Mouse (Mus musculus): ENCODE data around the gene Hao1. TPM values are rescaled to one million over a fixed set of nuclear protein-coding genes. Genes with fewer than 3 reads are reported as not detected.

The Hao1 gene
- polyA plus RNA-seq (2015; fragmentation: Nextera tagmentation; extraction: Ambion mirVana) = not detected in 2 replicates

DNA sequence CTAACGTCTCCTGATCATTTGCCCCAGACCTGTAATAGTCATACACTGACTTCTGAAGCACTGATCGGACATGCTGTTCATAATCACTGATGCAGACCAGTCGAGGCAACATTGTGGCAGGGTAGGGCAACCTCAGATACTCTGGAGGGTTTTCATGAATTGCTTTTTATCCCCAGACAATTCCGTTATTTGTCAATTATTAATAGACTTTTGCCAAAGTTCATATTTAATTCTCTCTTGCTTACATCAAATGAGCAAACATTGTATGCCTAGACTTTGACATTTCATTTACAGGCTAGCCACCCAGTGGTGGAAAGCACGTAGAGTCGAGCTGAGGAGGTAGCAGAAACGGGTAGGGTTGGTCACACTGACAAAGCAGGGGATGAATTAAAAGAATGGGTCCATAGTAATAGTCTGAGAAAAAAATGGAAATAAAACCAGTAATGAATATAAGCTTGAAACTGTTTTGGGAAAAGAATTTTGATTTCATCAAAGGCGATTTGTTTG is at the start of gene Hao1:
TSS of gene Hao1 (minus strand) at position 148 of the 507 bp plus-strand sequence.
- Histone ChIP-seq H3K27me3 (no peaks in the 10 kb centered on the region), H3K9ac (no peak within 1 kb of the TSS), H3K4me1 (no peaks in the 10 kb centered on the region), H3K36me3 (no peaks in the 10 kb centered on the region), H3K4me3 (no peak within 1 kb of the TSS), H3K27ac (no peak within 1 kb of the TSS), H3K4me2 (no peak within 1 kb of the TSS), H3K9me3 (no peaks in the 10 kb centered on the region)
- ATAC-seq (ENCODE audit: borderline replicate concordance, extremely low read depth, low FRiP score, low TSS enrichment) = no peak
- 74% methylated on average over 8 of the region's 8 CpGs for WGBS

- H3K9ac ChIP-seq = no peak overlapping the region
- WGBS = 91% methylated on average over 6 of the region's 6 CpGs
- no peak overlapping the region for H3K27ac ChIP-seq
- H3K4me1 ChIP-seq = no peaks in the 10 kb centered on the region
- no peak overlapping the region for H3K4me2 ChIP-seq
- no peak overlapping the region for H3K4me3 ChIP-seq
- H3K36me3 ChIP-seq = 0 out of 2 replicates have a peak, but pooled peaks cover 2% of the 10 kb centered on the region
- no peak for ATAC-seq (ENCODE audit: borderline replicate concordance, extremely low read depth, low FRiP score, low TSS enrichment)
- H3K27me3 ChIP-seq = no peaks in the 10 kb centered on the region
- H3K9me3 ChIP-seq = no peaks in the 10 kb centered on the region
Observed at GRCm38 (mm10) chr2:134591081-134591694, 37.0 kb upstream of the Hao1 start.

DNA sequence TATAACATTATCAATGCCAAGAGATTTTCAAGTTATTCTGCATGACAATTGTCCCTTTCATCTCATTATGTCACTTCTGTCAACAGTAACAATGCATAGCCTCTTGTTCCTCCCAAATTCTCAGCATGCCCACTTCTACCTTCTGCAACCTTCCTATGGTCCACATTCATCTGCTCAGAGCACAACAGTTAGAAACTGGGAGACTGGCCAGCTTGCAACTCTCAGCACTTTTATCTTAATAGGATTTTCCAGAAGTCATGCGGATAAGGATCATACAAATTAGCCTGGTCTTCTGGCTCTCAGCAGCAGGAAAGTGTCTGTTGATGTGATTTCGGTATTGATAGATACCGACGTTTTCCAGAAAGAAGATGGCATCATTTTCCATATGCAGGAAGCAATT is 31.1 kb upstream of the Hao1 start:
- Histone ChIP-seq H3K4me1 (no peaks in the 10 kb centered on the region), H3K27me3 (no peaks in the 10 kb centered on the region), H3K9me3 (no peaks in the 10 kb centered on the region), H3K4me3 (no peak overlapping the region), H3K9ac (no peak overlapping the region), H3K36me3 (no peaks in the 10 kb centered on the region), H3K27ac (no peak overlapping the region), H3K4me2 (no peak overlapping the region)
- ATAC-seq (ENCODE audit: borderline replicate concordance, extremely low read depth, low FRiP score, low TSS enrichment) = no peak
- WGBS = 44% methylated on average over 4 of the region's 4 CpGs

- 81% methylated on average over 3 of the region's 3 CpGs for WGBS
Observed at GRCm38 (mm10) chr2:134559422-134559821, 5.3 kb upstream of the Hao1 start.

DNA sequence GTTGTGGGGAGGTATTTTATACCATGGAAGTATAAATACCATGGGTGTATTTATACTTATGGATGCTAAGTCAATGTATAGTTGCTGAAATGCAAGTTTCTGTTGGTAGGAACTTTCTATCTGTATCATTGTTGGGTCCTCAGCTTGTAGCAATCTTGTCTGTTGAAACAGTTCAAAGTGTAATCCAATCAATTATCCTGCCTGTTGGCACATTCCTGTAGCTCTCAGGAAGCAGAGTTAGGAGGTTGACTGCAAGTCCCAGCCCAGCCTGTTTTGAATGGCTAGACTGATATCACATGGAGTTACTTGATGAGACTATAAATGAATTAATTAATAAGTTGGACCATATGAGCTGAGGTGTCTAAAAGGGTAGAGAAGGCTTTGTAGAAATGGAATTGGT is 1.8 kb downstream of the Hao1 start:
- H3K36me3 ChIP-seq = no peaks in the 10 kb centered on the region
- H3K4me2 ChIP-seq = no peak overlapping the region
- no peak overlapping the region for H3K9ac ChIP-seq
- no peaks in the 10 kb centered on the region for H3K9me3 ChIP-seq
- H3K4me1 ChIP-seq = no peaks in the 10 kb centered on the region
- ATAC-seq (ENCODE audit: borderline replicate concordance, extremely low read depth, low FRiP score, low TSS enrichment) = no peak
- no peak overlapping the region for H3K4me3 ChIP-seq
- H3K27ac ChIP-seq = no peak overlapping the region
- no peaks in the 10 kb centered on the region for H3K27me3 ChIP-seq

More at GRCm38 (mm10) chr2:134559422-134559821, 5.3 kb upstream of the Hao1 start:
- Histone ChIP-seq H3K27ac (no peak overlapping the region), H3K27me3 (no peaks in the 10 kb centered on the region), H3K9ac (no peak overlapping the region), H3K4me1 (no peaks in the 10 kb centered on the region), H3K36me3 (no peaks in the 10 kb centered on the region), H3K4me3 (no peak overlapping the region), H3K9me3 (peaks cover 5% of the 10 kb centered on the region; the same call in 1 of the 2 replicates), H3K4me2 (no peak overlapping the region)
- no peak for ATAC-seq (ENCODE audit: borderline replicate concordance, extremely low read depth, low FRiP score, low TSS enrichment)

DNA sequence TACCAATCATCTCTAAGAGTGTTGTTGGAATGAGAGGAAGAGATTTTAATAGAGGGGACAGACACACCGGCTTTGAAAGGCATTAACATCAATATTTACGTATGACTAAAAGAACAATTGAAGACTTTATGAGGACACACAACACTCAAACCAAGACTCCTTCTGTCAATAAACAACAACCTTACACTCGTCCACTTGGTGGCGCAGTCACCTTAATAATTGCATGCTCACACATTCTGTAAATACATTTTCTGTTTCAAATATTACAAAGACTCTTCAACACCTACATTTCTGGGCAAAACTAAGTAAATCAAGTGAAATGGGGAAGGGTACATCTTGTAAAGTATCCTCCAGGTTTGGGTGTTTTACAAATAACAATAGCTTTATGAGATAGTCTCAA is 4.4 kb downstream of the Hao1 start:
- H3K4me2 ChIP-seq = no peak overlapping the region
- H3K4me3 ChIP-seq = no peak overlapping the region
- H3K9ac ChIP-seq = no peak overlapping the region
- H3K27me3 ChIP-seq = no peaks in the 10 kb centered on the region
- H3K9me3 ChIP-seq = no peaks in the 10 kb centered on the region
- H3K36me3 ChIP-seq = no peaks in the 10 kb centered on the region
- H3K27ac ChIP-seq = no peak overlapping the region
- no peaks in the 10 kb centered on the region for H3K4me1 ChIP-seq
- no peak for ATAC-seq (ENCODE audit: borderline replicate concordance, extremely low read depth, low FRiP score, low TSS enrichment)
- WGBS = 10% methylated on average over 4 of the region's 4 CpGs

DNA sequence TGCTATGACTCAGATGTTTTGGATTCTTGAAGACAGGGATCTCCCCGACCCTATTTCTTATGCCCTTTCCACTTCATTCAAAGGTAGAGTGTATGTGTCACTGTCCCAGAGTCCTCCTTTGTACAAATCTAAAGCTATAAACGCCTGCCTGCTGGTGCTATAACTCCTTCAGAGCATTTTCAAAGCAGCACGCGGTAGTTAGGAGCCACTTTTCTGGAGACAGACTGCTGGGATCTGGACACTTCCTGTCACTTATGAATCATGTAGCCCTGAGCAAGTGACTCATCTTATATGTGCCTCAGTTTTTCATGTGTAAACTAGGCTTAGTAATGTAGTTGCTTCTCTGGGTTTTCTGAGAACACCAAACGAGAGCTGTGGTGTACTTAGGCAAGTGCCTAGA is 9.1 kb downstream of the Hao1 start:
- no peaks in the 10 kb centered on the region for H3K4me1 ChIP-seq
- no peak overlapping the region for H3K4me2 ChIP-seq
- H3K27me3 ChIP-seq = no peaks in the 10 kb centered on the region
- WGBS = 57% methylated on average over 5 of the region's 5 CpGs
- no peak for ATAC-seq (ENCODE audit: borderline replicate concordance, extremely low read depth, low FRiP score, low TSS enrichment)
- H3K36me3 ChIP-seq = no peaks in the 10 kb centered on the region
- H3K27ac ChIP-seq = no peak overlapping the region
- no peaks in the 10 kb centered on the region for H3K9me3 ChIP-seq
- no peak overlapping the region for H3K4me3 ChIP-seq
- no peak overlapping the region for H3K9ac ChIP-seq

GRCm38 (mm10) chr2:134544321-134545065 is 9.7 kb downstream of the Hao1 start:
- Histone ChIP-seq H3K9ac (no peak overlapping the region), H3K4me3 (no peak overlapping the region), H3K27me3 (no peaks in the 10 kb centered on the region), H3K9me3 (no peaks in the 10 kb centered on the region), H3K4me2 (no peak overlapping the region), H3K36me3 (no peaks in the 10 kb centered on the region), H3K27ac (no peak overlapping the region), H3K4me1 (no peaks in the 10 kb centered on the region)
- ATAC-seq (ENCODE audit: borderline replicate concordance, extremely low read depth, low FRiP score, low TSS enrichment) = no peak
- WGBS = 71% methylated on average over 8 of the region's 8 CpGs

GRCm38 (mm10) chr2:134543501-134543900 is 10.7 kb downstream of the Hao1 start:
- H3K9me3 ChIP-seq = no peaks in the 10 kb centered on the region
- no peaks in the 10 kb centered on the region for H3K27me3 ChIP-seq
- H3K4me3 ChIP-seq = no peak overlapping the region
- H3K27ac ChIP-seq = no peak overlapping the region
- no peaks in the 10 kb centered on the region for H3K4me1 ChIP-seq
- ATAC-seq (ENCODE audit: borderline replicate concordance, extremely low read depth, low FRiP score, low TSS enrichment) = no peak
- no peak overlapping the region for H3K4me2 ChIP-seq
- 48% methylated on average over 2 of the region's 2 CpGs for WGBS
- H3K9ac ChIP-seq = no peak overlapping the region
- H3K36me3 ChIP-seq = no peaks in the 10 kb centered on the region

- H3K4me3 ChIP-seq = no peak overlapping the region
- no peaks in the 10 kb centered on the region for H3K36me3 ChIP-seq
- H3K4me2 ChIP-seq = no peak overlapping the region
- no peak overlapping the region for H3K9ac ChIP-seq
- WGBS = 63% methylated on average over 5 of the region's 5 CpGs
- no peaks in the 10 kb centered on the region for H3K9me3 ChIP-seq
- H3K4me1 ChIP-seq = no peaks in the 10 kb centered on the region
- H3K27ac ChIP-seq = no peak overlapping the region
- no peaks in the 10 kb centered on the region for H3K27me3 ChIP-seq
- no peak for ATAC-seq (ENCODE audit: borderline replicate concordance, extremely low read depth, low FRiP score, low TSS enrichment)
Observed at GRCm38 (mm10) chr2:134541019-134541418, 13.1 kb downstream of the Hao1 start.

GRCm38 (mm10) chr2:134538451-134538850 is 15.7 kb downstream of the Hao1 start:
- Histone ChIP-seq H3K4me3 (no peak overlapping the region), H3K4me2 (no peak overlapping the region), H3K27me3 (no peaks in the 10 kb centered on the region), H3K9ac (no peak overlapping the region), H3K9me3 (no peaks in the 10 kb centered on the region), H3K27ac (no peak overlapping the region), H3K36me3 (no peaks in the 10 kb centered on the region), H3K4me1 (no peaks in the 10 kb centered on the region)
- ATAC-seq (ENCODE audit: borderline replicate concordance, extremely low read depth, low FRiP score, low TSS enrichment) = no peak
- 40% methylated on average over 4 of the region's 4 CpGs for WGBS

- WGBS = 37% methylated on average over 7 of the region's 7 CpGs
- H3K9ac ChIP-seq = no peak overlapping the region
- peaks cover 10% of the 10 kb centered on the region for H3K4me1 ChIP-seq
- no peaks in the 10 kb centered on the region for H3K9me3 ChIP-seq
- H3K36me3 ChIP-seq = no peaks in the 10 kb centered on the region
- ATAC-seq (ENCODE audit: borderline replicate concordance, extremely low read depth, low FRiP score, low TSS enrichment) = peak; percentile 55; the same call in 1 of the 2 replicates
- peak overlapping the region; percentile 37 for H3K4me2 ChIP-seq
- H3K27ac ChIP-seq = no peak overlapping the region
- no peaks in the 10 kb centered on the region for H3K27me3 ChIP-seq
- H3K4me3 ChIP-seq = 0 out of 2 replicates have a peak overlapping the region, but pooled peaks have one; percentile 3
Observed at GRCm38 (mm10) chr2:134528122-134528810, 25.9 kb downstream of the Hao1 start.

Data from lung, embryonic 15.5 days (tissue).